Mouse (Mus musculus): Measurements from ENCODE around the gene Zbtb7b. TPM values are rescaled to one million over a fixed set of nuclear protein-coding genes. Genes with fewer than 3 reads are reported as not detected.

The Zbtb7b gene
- 0.24 TPM for polyA plus RNA-seq (2014; fragmentation: Illumina TruSeq; extraction: RNeasy Lipid Tissue Mini Kit (QIAGEN cat#74804); ENCODE audit: low read depth, low replicate concordance)

GRCm38 (mm10) chr3:89394006-89394893 is at the start of gene Zbtb7b:
Gene Zbtb7b (minus strand): TSS chr3:89394776.

GRCm38 (mm10) chr3:89436176-89437113 is 41.9 kb upstream of the Zbtb7b start, which contains the start of gene Pbxip1:
Gene Pbxip1 (plus strand): TSS chr3:89436706.

GRCm38 (mm10) chr3:89430171-89431159 is 35.9 kb upstream of the Zbtb7b start, which contains the start of gene Pygo2:
Gene Pygo2 (plus strand): TSS chr3:89430214.

GRCm38 (mm10) chr3:89418170-89418860 is 23.7 kb upstream of the Zbtb7b start, which contains the start of the genes Cks1b and Shc1:
Gene Cks1b (minus strand): TSS chr3:89418383.
Gene Shc1 (plus strand): TSS chr3:89418443.

GRCm38 (mm10) chr3:89411490-89412393 is 17.2 kb upstream of the Zbtb7b start, which contains the start of gene Flad1:
Gene Flad1 (minus strand): TSS chr3:89411870.

GRCm38 (mm10) chr3:89402693-89403092 is 8.1 kb upstream of the Zbtb7b start, which contains the start of gene Lenep:
Gene Lenep (minus strand): TSS chr3:89402793.

GRCm38 (mm10) chr3:89365153-89365485 is 29.5 kb downstream of the Zbtb7b start, which contains the start of gene Dcst1:
Gene Dcst1 (minus strand): TSS chr3:89365253.

GRCm38 (mm10) chr3:89361675-89362074 is 32.9 kb downstream of the Zbtb7b start, which contains the start of gene Dcst2:
Gene Dcst2 (plus strand): TSS chr3:89361975.

GRCm38 (mm10) chr3:89349869-89350501 is 44.6 kb downstream of the Zbtb7b start, which contains the start of gene Adam15:
Gene Adam15 (minus strand): TSS chr3:89349996.

GRCm38 (mm10) chr3:89337721-89338578 is 56.6 kb downstream of the Zbtb7b start, which contains the start of gene Efna4:
Gene Efna4 (minus strand): TSS chr3:89338028.

Other genes with a start within 250 kb of the Zbtb7b start
- gene Hcn3, start 234.6 kb downstream of the Zbtb7b start, polyA plus RNA-seq (2014; fragmentation: Illumina TruSeq; extraction: RNeasy Lipid Tissue Mini Kit (QIAGEN cat#74804); ENCODE audit: low read depth, low replicate concordance): 0.08 TPM
- 13.5 TPM for gene Clk2, start 230.0 kb downstream of the Zbtb7b start, polyA plus RNA-seq (2014; fragmentation: Illumina TruSeq; extraction: RNeasy Lipid Tissue Mini Kit (QIAGEN cat#74804); ENCODE audit: low read depth, low replicate concordance)
- gene Scamp3, start 217.3 kb downstream of the Zbtb7b start, polyA plus RNA-seq (2014; fragmentation: Illumina TruSeq; extraction: RNeasy Lipid Tissue Mini Kit (QIAGEN cat#74804); ENCODE audit: low read depth, low replicate concordance): 8.3 TPM
- gene Fam189b, start 211.6 kb downstream of the Zbtb7b start, polyA plus RNA-seq (2014; fragmentation: Illumina TruSeq; extraction: RNeasy Lipid Tissue Mini Kit (QIAGEN cat#74804); ENCODE audit: low read depth, low replicate concordance): not detected
- 4.8 TPM for gene Gba, start 191.8 kb downstream of the Zbtb7b start, polyA plus RNA-seq (2014; fragmentation: Illumina TruSeq; extraction: RNeasy Lipid Tissue Mini Kit (QIAGEN cat#74804); ENCODE audit: low read depth, low replicate concordance)
- gene Thbs3, start 179.6 kb downstream of the Zbtb7b start, polyA plus RNA-seq (2014; fragmentation: Illumina TruSeq; extraction: RNeasy Lipid Tissue Mini Kit (QIAGEN cat#74804); ENCODE audit: low read depth, low replicate concordance): 3.4 TPM
- 187 TPM for gene Mtx1, start 167.7 kb downstream of the Zbtb7b start, polyA plus RNA-seq (2014; fragmentation: Illumina TruSeq; extraction: RNeasy Lipid Tissue Mini Kit (QIAGEN cat#74804); ENCODE audit: low read depth, low replicate concordance)
- 11.6 TPM for gene Muc1, start 165.7 kb downstream of the Zbtb7b start, polyA plus RNA-seq (2014; fragmentation: Illumina TruSeq; extraction: RNeasy Lipid Tissue Mini Kit (QIAGEN cat#74804); ENCODE audit: low read depth, low replicate concordance)
- 13.6 TPM for gene Krtcap2, start 148.8 kb downstream of the Zbtb7b start, polyA plus RNA-seq (2014; fragmentation: Illumina TruSeq; extraction: RNeasy Lipid Tissue Mini Kit (QIAGEN cat#74804); ENCODE audit: low read depth, low replicate concordance)
- gene Trim46, start 148.5 kb downstream of the Zbtb7b start, polyA plus RNA-seq (2014; fragmentation: Illumina TruSeq; extraction: RNeasy Lipid Tissue Mini Kit (QIAGEN cat#74804); ENCODE audit: low read depth, low replicate concordance): 0.98 TPM
- gene Dpm3, start 135.4 kb downstream of the Zbtb7b start, polyA plus RNA-seq (2014; fragmentation: Illumina TruSeq; extraction: RNeasy Lipid Tissue Mini Kit (QIAGEN cat#74804); ENCODE audit: low read depth, low replicate concordance): not detected
- gene Slc50a1, start 124.2 kb downstream of the Zbtb7b start, polyA plus RNA-seq (2014; fragmentation: Illumina TruSeq; extraction: RNeasy Lipid Tissue Mini Kit (QIAGEN cat#74804); ENCODE audit: low read depth, low replicate concordance): 1.1 TPM
- not detected for gene Efna1, start 113.6 kb downstream of the Zbtb7b start, polyA plus RNA-seq (2014; fragmentation: Illumina TruSeq; extraction: RNeasy Lipid Tissue Mini Kit (QIAGEN cat#74804); ENCODE audit: low read depth, low replicate concordance)
- gene Efna3, start 71.8 kb downstream of the Zbtb7b start, polyA plus RNA-seq (2014; fragmentation: Illumina TruSeq; extraction: RNeasy Lipid Tissue Mini Kit (QIAGEN cat#74804); ENCODE audit: low read depth, low replicate concordance): 0.11 TPM
- gene Efna4, start 56.7 kb downstream of the Zbtb7b start, polyA plus RNA-seq (2014; fragmentation: Illumina TruSeq; extraction: RNeasy Lipid Tissue Mini Kit (QIAGEN cat#74804); ENCODE audit: low read depth, low replicate concordance): not detected
- 3.3 TPM for gene Adam15, start 44.8 kb downstream of the Zbtb7b start, polyA plus RNA-seq (2014; fragmentation: Illumina TruSeq; extraction: RNeasy Lipid Tissue Mini Kit (QIAGEN cat#74804); ENCODE audit: low read depth, low replicate concordance)
- 6.5 TPM for gene Dcst2, start 32.8 kb downstream of the Zbtb7b start, polyA plus RNA-seq (2014; fragmentation: Illumina TruSeq; extraction: RNeasy Lipid Tissue Mini Kit (QIAGEN cat#74804); ENCODE audit: low read depth, low replicate concordance)
- gene Dcst1, start 29.5 kb downstream of the Zbtb7b start, polyA plus RNA-seq (2014; fragmentation: Illumina TruSeq; extraction: RNeasy Lipid Tissue Mini Kit (QIAGEN cat#74804); ENCODE audit: low read depth, low replicate concordance): 25.0 TPM
- gene Lenep, start 8.0 kb upstream of the Zbtb7b start, polyA plus RNA-seq (2014; fragmentation: Illumina TruSeq; extraction: RNeasy Lipid Tissue Mini Kit (QIAGEN cat#74804); ENCODE audit: low read depth, low replicate concordance): 0.34 TPM
- gene Flad1, start 17.1 kb upstream of the Zbtb7b start, polyA plus RNA-seq (2014; fragmentation: Illumina TruSeq; extraction: RNeasy Lipid Tissue Mini Kit (QIAGEN cat#74804); ENCODE audit: low read depth, low replicate concordance): 1.8 TPM
- gene Cks1b, start 23.6 kb upstream of the Zbtb7b start, polyA plus RNA-seq (2014; fragmentation: Illumina TruSeq; extraction: RNeasy Lipid Tissue Mini Kit (QIAGEN cat#74804); ENCODE audit: low read depth, low replicate concordance): 4.7 TPM
- gene Shc1, start 23.7 kb upstream of the Zbtb7b start, polyA plus RNA-seq (2014; fragmentation: Illumina TruSeq; extraction: RNeasy Lipid Tissue Mini Kit (QIAGEN cat#74804); ENCODE audit: low read depth, low replicate concordance): 6.5 TPM
- 5.7 TPM for gene Pygo2, start 35.4 kb upstream of the Zbtb7b start, polyA plus RNA-seq (2014; fragmentation: Illumina TruSeq; extraction: RNeasy Lipid Tissue Mini Kit (QIAGEN cat#74804); ENCODE audit: low read depth, low replicate concordance)
- 2.1 TPM for gene Pbxip1, start 41.9 kb upstream of the Zbtb7b start, polyA plus RNA-seq (2014; fragmentation: Illumina TruSeq; extraction: RNeasy Lipid Tissue Mini Kit (QIAGEN cat#74804); ENCODE audit: low read depth, low replicate concordance)
- 1.1 TPM for gene Pmvk, start 59.8 kb upstream of the Zbtb7b start, polyA plus RNA-seq (2014; fragmentation: Illumina TruSeq; extraction: RNeasy Lipid Tissue Mini Kit (QIAGEN cat#74804); ENCODE audit: low read depth, low replicate concordance)
- gene Kcnn3, start 125.4 kb upstream of the Zbtb7b start, polyA plus RNA-seq (2014; fragmentation: Illumina TruSeq; extraction: RNeasy Lipid Tissue Mini Kit (QIAGEN cat#74804); ENCODE audit: low read depth, low replicate concordance): 0.90 TPM

Data from testis, adult 10 weeks (tissue).